Mouse (Mus musculus): ENCODE results near the gene Nfe2l1.

DNA sequence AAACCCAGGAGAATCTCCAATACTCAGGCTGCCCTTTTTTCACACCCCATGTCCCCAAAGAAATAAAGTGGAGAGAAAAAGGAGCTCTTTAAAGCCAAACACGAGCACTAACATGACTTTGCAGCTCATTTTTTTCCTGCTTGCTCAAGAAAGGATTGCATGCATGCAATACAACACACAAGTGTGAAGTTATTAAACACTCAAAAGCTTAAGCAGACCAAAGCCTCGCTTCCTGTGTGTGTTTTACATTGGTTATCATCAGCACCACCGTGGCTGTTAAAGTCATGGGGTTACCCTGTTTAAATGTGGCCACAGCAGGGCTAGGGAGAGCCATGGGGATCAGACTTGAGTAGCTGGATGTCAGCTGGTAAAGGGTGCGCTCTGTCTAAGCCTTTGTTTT is 47.3 kb upstream of the Nfe2l1 start:
- no peak for TF ChIP-seq CTCF (IDR thresholded peaks at IDR 0.05; ENCODE audit: low read depth, low read length)
- TF ChIP-seq POLR2A (IDR thresholded peaks at IDR 0.05; ENCODE audit: borderline replicate concordance, low read depth, low read length): no peak
